Mouse (Mus musculus): ENCODE results near the gene Trim13.
"Not testable (repeated sequence)": the region's sequence is repeated elsewhere in the genome, so short reads cannot be mapped to it uniquely, and the experiment has no call there.

Gene Trim13

GRCm38 (mm10) chr14:61597968-61598367, at the start of gene Trim13:
Gene Trim13 (plus strand): TSS chr14:61598247.
- no peak for DNase-seq

- no peak for DNase-seq
Measured at GRCm38 (mm10) chr14:61548614-61549013, 49.4 kb upstream of the Trim13 start.

GRCm38 (mm10) chr14:61555931-61556288, 42.1 kb upstream of the Trim13 start:
- DNase-seq = no peak

DNA sequence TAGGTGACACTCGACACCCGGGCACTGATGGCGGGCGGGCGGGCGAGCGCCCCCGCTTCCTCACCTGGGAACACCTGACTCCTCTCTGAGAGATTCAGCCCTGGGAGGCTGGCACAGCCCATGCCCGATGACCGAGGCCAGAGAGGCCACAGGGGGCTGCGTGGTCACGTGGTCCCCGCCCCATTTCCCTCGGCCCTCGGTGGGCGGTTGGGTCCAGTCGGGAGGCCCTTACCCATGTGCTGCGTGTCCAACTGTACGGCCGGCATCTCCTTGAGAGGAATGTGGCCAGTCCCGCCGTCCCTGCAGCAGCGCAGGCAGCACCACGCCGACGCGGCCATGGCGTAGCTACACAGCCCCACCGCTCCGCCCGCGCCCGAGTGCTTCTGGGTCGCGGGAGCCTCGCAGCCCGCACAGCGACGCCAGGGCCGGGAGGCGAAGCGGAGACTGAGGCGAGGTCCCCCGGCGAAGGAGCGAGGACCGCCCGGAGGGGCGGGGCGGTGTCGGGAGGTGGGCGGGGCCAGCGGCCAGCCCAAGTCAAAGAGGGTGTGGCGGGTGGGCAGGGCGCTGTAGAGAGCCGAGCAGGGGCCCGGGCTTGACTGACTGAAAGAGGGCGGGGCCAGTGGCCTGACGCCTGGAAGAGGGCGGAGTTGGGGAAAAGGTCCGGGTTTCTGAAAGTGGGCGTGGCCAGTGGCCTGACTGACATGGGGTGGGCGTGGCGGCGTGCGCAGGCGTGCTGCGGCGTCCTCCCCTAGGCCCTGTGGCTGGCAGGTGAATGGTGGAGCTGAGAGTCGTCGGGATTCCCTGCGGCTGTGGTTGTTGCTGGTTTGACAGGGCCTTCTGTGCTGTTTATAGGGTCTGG, 41.5 kb upstream of the Trim13 start, which contains the start of gene Spryd7:
TSS of gene Spryd7 (minus strand) at position 598 of the 859 bp plus-strand sequence.
- peak; percentile 97 to 98 for DNase-seq

- no peak for DNase-seq
Measured at GRCm38 (mm10) chr14:61558901-61559300, 39.1 kb upstream of the Trim13 start.

GRCm38 (mm10) chr14:61559856-61560255, 38.2 kb upstream of the Trim13 start:
- no peak for DNase-seq

GRCm38 (mm10) chr14:61566211-61566610, 31.8 kb upstream of the Trim13 start:
- not testable (repeated sequence) for DNase-seq

- no peak for DNase-seq
Measured at GRCm38 (mm10) chr14:61569344-61569743, 28.7 kb upstream of the Trim13 start.

DNA sequence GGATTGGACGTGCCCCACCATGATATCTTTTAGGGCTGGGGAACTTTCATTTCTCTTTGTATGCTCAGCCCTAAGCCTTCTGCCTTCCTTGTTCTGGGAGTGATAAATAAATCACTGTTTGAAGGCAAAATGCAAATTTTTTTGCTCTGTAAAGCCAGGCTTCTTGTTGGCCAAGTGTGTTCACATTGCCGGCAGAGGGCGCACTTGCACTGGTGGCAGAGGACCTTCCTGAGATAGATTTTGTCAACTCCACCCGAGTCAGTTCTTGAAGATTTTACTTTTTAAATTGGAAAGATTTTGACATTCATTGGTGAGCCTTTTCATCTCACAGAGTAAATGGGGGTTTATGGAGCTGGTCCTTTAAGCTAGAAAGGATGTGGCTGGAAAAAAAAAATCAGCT, 26.7 kb upstream of the Trim13 start:
- DNase-seq = peak; percentile 96

GRCm38 (mm10) chr14:61572131-61572530, 25.9 kb upstream of the Trim13 start:
- no peak for DNase-seq

DNA sequence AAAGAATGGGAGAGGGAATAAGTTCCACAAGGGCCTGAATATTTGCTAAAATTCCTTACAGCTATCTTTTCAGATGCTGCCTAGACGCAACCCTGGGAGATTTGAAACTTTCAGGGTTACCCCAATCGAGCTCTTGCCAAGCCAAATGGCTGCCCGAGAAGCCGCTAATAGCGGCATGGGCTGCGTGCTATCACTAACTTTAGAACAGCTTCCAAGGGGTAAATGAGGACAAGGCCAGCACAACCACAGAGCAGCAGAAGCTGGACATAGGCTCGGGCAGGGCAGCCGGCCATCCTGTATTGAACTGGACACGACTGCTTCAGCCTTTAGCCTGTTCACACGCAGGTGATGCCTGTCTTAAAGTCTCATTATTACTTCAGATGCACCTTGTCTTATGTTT, 23.0 kb upstream of the Trim13 start:
- no peak for DNase-seq

- DNase-seq = no peak
Measured at GRCm38 (mm10) chr14:61575941-61576340, 22.1 kb upstream of the Trim13 start.

GRCm38 (mm10) chr14:61589288-61590065, 8.6 kb upstream of the Trim13 start:
- no peak for DNase-seq

DNA sequence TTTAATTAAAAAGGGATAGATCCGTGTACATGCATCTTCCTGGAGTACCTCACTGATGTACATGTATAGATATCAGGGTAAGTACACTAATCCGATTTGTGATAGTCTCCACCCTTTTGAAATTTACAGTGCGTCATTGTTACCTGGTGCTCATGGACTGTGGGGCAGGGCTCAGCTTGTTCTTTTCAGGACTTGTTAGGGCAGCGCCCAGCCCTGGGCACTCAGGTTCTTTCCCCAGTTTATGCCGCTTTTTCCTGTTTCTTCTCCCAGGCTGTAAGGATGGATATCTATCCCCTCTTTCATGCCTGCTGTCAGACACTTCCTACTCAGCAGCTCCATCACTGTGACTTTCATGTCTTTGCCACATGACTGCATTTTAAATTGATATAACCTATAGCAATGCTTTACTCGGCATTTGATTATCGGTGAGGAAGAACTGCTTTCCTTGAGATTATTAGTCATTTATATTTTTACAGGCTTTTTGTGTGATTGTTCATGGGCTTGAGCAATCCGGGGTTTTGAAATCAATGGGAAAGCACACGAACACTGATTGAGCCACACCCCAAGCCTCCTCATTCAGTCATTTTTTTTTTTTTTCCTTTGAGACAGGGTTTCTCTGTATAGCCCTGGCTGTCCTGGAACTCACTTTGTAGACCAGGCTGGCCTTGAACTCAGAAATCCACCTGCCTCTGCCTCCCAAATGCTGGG, 1.2 kb upstream of the Trim13 start:
- DNase-seq = no peak

- peak; percentile 93 to 96 for DNase-seq
Measured at GRCm38 (mm10) chr14:61599057-61599806, 1.2 kb downstream of the Trim13 start.

DNA sequence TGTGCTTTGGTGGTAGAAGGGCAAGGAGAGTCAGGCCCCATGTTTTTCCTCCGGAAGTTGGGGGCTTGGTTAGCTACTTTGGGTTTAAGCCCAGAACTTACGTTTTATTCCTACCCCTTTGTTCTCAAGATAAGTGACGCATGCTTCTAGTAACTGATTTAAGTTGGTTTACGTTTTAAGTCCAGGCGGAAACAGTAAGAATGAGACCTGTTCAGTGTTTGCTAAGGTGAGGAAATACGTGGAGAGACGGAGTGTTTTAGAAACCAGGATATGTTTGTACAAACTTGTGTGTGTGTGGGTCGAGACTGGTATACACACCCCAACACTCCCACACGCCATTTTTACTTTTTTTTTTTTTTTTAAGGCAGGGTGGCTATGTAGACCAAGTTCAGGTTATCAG, 3.3 kb downstream of the Trim13 start:
- DNase-seq = no peak

GRCm38 (mm10) chr14:61603069-61603755, 5.2 kb downstream of the Trim13 start:
- DNase-seq = no peak

GRCm38 (mm10) chr14:61604081-61604480, 6.0 kb downstream of the Trim13 start:
- DNase-seq = no peak

- not testable (repeated sequence) for DNase-seq
Measured at GRCm38 (mm10) chr14:61606088-61606487, 8.0 kb downstream of the Trim13 start.

GRCm38 (mm10) chr14:61607157-61607556, 9.1 kb downstream of the Trim13 start, which contains the start of gene Kcnrg:
Gene Kcnrg (plus strand): TSS chr14:61607457.
- DNase-seq = no peak

DNA sequence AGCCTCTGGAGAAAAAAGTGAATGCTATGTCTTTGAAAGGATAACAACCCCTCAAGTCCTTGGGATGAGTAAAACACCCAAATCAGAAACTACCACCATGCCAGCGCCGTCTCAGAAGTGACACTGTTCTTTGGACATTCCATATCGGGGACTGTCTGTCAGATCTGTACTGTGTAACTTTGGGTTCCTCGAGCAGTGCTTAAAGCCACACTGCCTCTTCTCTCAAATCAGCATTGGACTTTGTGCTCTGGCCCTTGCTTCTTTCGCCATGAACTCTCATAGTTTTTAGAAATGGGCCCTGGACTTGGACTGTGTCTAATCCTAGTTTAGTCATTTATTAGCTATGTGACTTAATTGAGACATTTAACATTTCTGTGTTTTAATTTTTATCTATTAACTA, 13.7 kb downstream of the Trim13 start:
- DNase-seq = peak; percentile 10 to 30

DNA sequence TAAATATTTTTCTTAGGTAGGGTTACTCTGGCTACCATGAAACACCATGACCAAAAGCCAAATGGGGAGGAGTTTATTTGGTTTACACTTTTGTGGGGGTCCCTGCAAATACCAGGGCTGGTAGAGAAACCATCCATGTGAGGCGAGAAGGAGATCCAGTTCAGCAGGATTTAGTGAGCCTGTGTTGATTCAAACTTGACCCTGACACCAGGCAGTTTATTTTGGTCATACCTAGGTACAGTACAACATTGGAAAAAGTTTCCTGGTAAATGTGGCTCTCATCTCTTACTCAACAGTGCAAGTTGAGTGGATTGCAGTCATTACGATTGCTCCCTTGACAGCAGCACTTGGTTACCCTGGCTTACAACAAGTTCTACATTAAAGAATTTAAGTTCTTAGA, 15.3 kb downstream of the Trim13 start:
- DNase-seq = no peak

All from kidney, postnatal 4 days (tissue).